Mouse (Mus musculus): Measurements from ENCODE around the gene 4930455H04Rik. TPM values are rescaled to one million over a fixed set of nuclear protein-coding genes. Genes with fewer than 3 reads are reported as not detected.

The 4930455H04Rik gene
- polyA plus RNA-seq, 1 experiment from 2014 or later, result not detected

GRCm38 (mm10) chr3:116969786-116970185, 1.7 kb downstream of the 4930455H04Rik start:
- Histone ChIP-seq H3K27me3 (ENCODE audit: control insufficient read depth, insufficient read depth, low read length) (no peaks in the 10 kb centered on the region), H3K4me1 (ENCODE audit: control insufficient read depth, insufficient read depth, low read length) (0 out of 2 replicates have a peak, but pooled peaks cover 6% of the 10 kb centered on the region)
- 56% methylated on average over 5 of the region's 5 CpGs for WGBS

GRCm38 (mm10) chr3:116981811-116982575, 13.9 kb downstream of the 4930455H04Rik start:
- 64% methylated on average over 9 of the region's 9 CpGs for WGBS
- H3K27ac ChIP-seq (ENCODE audit: low read length), result no peak overlapping the region

More at GRCm38 (mm10) chr3:116969786-116970185, 1.7 kb downstream of the 4930455H04Rik start:
- Histone ChIP-seq H3K36me3 (ENCODE audit: control insufficient read depth, insufficient read depth, low read length) (no peaks in the 10 kb centered on the region), H3K4me3 (ENCODE audit: low read depth, low read length) (no peak overlapping the region), H3K9me3 (ENCODE audit: control insufficient read depth, low read depth, low read length) (no peaks in the 10 kb centered on the region), H3K4me2 (replicated peaks; ENCODE audit: low read depth, low read length) (no peak overlapping the region), H3K9ac (replicated peaks; ENCODE audit: low read depth, low read length) (no peak overlapping the region), H3K27ac (ENCODE audit: low read length) (no peak overlapping the region)
- ATAC-seq (ENCODE audit: insufficient number of reproducible peaks, insufficient read depth, low FRiP score, low read depth), result no peak

GRCm38 (mm10) chr3:116985042-116985455, 17.0 kb downstream of the 4930455H04Rik start:
- no peaks in the 10 kb centered on the region for H3K36me3 ChIP-seq (ENCODE audit: control insufficient read depth, insufficient read depth, low read length)
- no peaks in the 10 kb centered on the region for H3K4me1 ChIP-seq (ENCODE audit: control insufficient read depth, insufficient read depth, low read length)
- H3K9me3 ChIP-seq (ENCODE audit: control insufficient read depth, low read depth, low read length), result no peaks in the 10 kb centered on the region
- H3K4me3 ChIP-seq (ENCODE audit: low read depth, low read length), result no peak overlapping the region
- no peak overlapping the region for H3K9ac ChIP-seq (replicated peaks; ENCODE audit: low read depth, low read length)
- H3K4me2 ChIP-seq (replicated peaks; ENCODE audit: low read depth, low read length), result no peak overlapping the region
- peak; percentile 56; the same call in 1 of the 2 replicates for ATAC-seq (ENCODE audit: insufficient number of reproducible peaks, insufficient read depth, low FRiP score, low read depth)
- no peaks in the 10 kb centered on the region for H3K27me3 ChIP-seq (ENCODE audit: control insufficient read depth, insufficient read depth, low read length)
- H3K27ac ChIP-seq (ENCODE audit: low read length), result no peak overlapping the region; the same call in 1 of the 2 replicates
- WGBS, result 36% methylated on average over 1 of the region's 1 CpGs

More at GRCm38 (mm10) chr3:116981811-116982575, 13.9 kb downstream of the 4930455H04Rik start:
- H3K36me3 ChIP-seq (ENCODE audit: control insufficient read depth, insufficient read depth, low read length), result no peaks in the 10 kb centered on the region
- H3K27me3 ChIP-seq (ENCODE audit: control insufficient read depth, insufficient read depth, low read length), result no peaks in the 10 kb centered on the region
- no peak overlapping the region for H3K4me2 ChIP-seq (replicated peaks; ENCODE audit: low read depth, low read length)
- H3K9me3 ChIP-seq (ENCODE audit: control insufficient read depth, low read depth, low read length), result no peaks in the 10 kb centered on the region
- no peak overlapping the region for H3K4me3 ChIP-seq (ENCODE audit: low read depth, low read length)
- H3K9ac ChIP-seq (replicated peaks; ENCODE audit: low read depth, low read length), result no peak overlapping the region; the same call in 1 of the 2 replicates
- no peak for ATAC-seq (ENCODE audit: insufficient number of reproducible peaks, insufficient read depth, low FRiP score, low read depth)
- H3K4me1 ChIP-seq (ENCODE audit: control insufficient read depth, insufficient read depth, low read length), result no peaks in the 10 kb centered on the region

- Histone ChIP-seq H3K36me3 (ENCODE audit: control insufficient read depth, insufficient read depth, low read length) (no peaks in the 10 kb centered on the region), H3K9me3 (ENCODE audit: control insufficient read depth, low read depth, low read length) (no peaks in the 10 kb centered on the region), H3K4me2 (replicated peaks; ENCODE audit: low read depth, low read length) (no peak overlapping the region), H3K27ac (ENCODE audit: low read length) (no peak overlapping the region), H3K9ac (replicated peaks; ENCODE audit: low read depth, low read length) (no peak overlapping the region), H3K4me1 (ENCODE audit: control insufficient read depth, insufficient read depth, low read length) (no peaks in the 10 kb centered on the region), H3K27me3 (ENCODE audit: control insufficient read depth, insufficient read depth, low read length) (no peaks in the 10 kb centered on the region), H3K4me3 (ENCODE audit: low read depth, low read length) (no peak overlapping the region)
- WGBS, result 64% methylated on average over 1 of the region's 1 CpGs
- no peak for ATAC-seq (ENCODE audit: insufficient number of reproducible peaks, insufficient read depth, low FRiP score, low read depth)
Measured at GRCm38 (mm10) chr3:116985741-116986140, 17.7 kb downstream of the 4930455H04Rik start.

GRCm38 (mm10) chr3:116986451-116986850, 18.4 kb downstream of the 4930455H04Rik start:
- Histone ChIP-seq H3K9ac (replicated peaks; ENCODE audit: low read depth, low read length) (no peak overlapping the region), H3K27ac (ENCODE audit: low read length) (no peak overlapping the region), H3K4me3 (ENCODE audit: low read depth, low read length) (no peak overlapping the region), H3K9me3 (ENCODE audit: control insufficient read depth, low read depth, low read length) (no peaks in the 10 kb centered on the region), H3K36me3 (ENCODE audit: control insufficient read depth, insufficient read depth, low read length) (no peaks in the 10 kb centered on the region), H3K27me3 (ENCODE audit: control insufficient read depth, insufficient read depth, low read length) (no peaks in the 10 kb centered on the region), H3K4me1 (ENCODE audit: control insufficient read depth, insufficient read depth, low read length) (no peaks in the 10 kb centered on the region), H3K4me2 (replicated peaks; ENCODE audit: low read depth, low read length) (no peak overlapping the region)
- no peak for ATAC-seq (ENCODE audit: insufficient number of reproducible peaks, insufficient read depth, low FRiP score, low read depth)
- 57% methylated on average over 2 of the region's 2 CpGs for WGBS

DNA sequence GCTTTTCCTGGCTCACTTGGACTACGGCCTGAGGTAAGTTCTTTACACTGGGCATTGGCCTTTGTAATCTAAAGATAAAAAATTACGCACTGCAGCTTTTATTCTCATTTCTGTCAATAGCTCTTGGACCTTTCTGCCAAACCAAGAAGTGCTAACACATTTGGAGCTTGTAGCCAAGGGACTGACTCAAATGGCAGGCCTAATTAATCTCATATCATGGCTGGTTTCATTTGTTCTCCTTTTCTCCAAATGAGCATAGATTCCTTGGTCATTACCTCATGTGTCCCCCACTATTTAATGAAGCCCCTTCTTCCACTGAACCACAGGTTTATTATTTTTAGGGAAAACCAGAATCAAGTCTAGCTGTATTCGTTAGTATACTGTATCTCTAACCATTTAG, 20.2 kb downstream of the 4930455H04Rik start:
- WGBS, result 74% methylated on average over 3 of the region's 3 CpGs
- ATAC-seq (ENCODE audit: insufficient number of reproducible peaks, insufficient read depth, low FRiP score, low read depth), result no peak

GRCm38 (mm10) chr3:116991180-116991579, 23.1 kb downstream of the 4930455H04Rik start:
- Histone ChIP-seq H3K9ac (replicated peaks; ENCODE audit: low read depth, low read length) (no peak overlapping the region), H3K9me3 (ENCODE audit: control insufficient read depth, low read depth, low read length) (no peaks in the 10 kb centered on the region), H3K27ac (ENCODE audit: low read length) (no peak overlapping the region), H3K4me1 (ENCODE audit: control insufficient read depth, insufficient read depth, low read length) (no peaks in the 10 kb centered on the region), H3K4me2 (replicated peaks; ENCODE audit: low read depth, low read length) (no peak overlapping the region), H3K36me3 (ENCODE audit: control insufficient read depth, insufficient read depth, low read length) (no peaks in the 10 kb centered on the region), H3K27me3 (ENCODE audit: control insufficient read depth, insufficient read depth, low read length) (no peaks in the 10 kb centered on the region), H3K4me3 (ENCODE audit: low read depth, low read length) (no peak overlapping the region)
- 82% methylated on average over 2 of the region's 2 CpGs for WGBS
- no peak for ATAC-seq (ENCODE audit: insufficient number of reproducible peaks, insufficient read depth, low FRiP score, low read depth)

More for the DNA sequence above, 20.2 kb downstream of the 4930455H04Rik start:
- Histone ChIP-seq H3K4me3 (ENCODE audit: low read depth, low read length) (no peak overlapping the region), H3K9me3 (ENCODE audit: control insufficient read depth, low read depth, low read length) (no peaks in the 10 kb centered on the region), H3K4me1 (ENCODE audit: control insufficient read depth, insufficient read depth, low read length) (no peaks in the 10 kb centered on the region), H3K36me3 (ENCODE audit: control insufficient read depth, insufficient read depth, low read length) (no peaks in the 10 kb centered on the region), H3K27ac (ENCODE audit: low read length) (no peak overlapping the region), H3K9ac (replicated peaks; ENCODE audit: low read depth, low read length) (no peak overlapping the region), H3K4me2 (replicated peaks; ENCODE audit: low read depth, low read length) (no peak overlapping the region), H3K27me3 (ENCODE audit: control insufficient read depth, insufficient read depth, low read length) (no peaks in the 10 kb centered on the region)

GRCm38 (mm10) chr3:116993011-116993410, 24.9 kb downstream of the 4930455H04Rik start:
- Histone ChIP-seq H3K4me3 (ENCODE audit: low read depth, low read length) (no peak overlapping the region), H3K9ac (replicated peaks; ENCODE audit: low read depth, low read length) (no peak overlapping the region), H3K27ac (ENCODE audit: low read length) (no peak overlapping the region), H3K4me1 (ENCODE audit: control insufficient read depth, insufficient read depth, low read length) (no peaks in the 10 kb centered on the region), H3K4me2 (replicated peaks; ENCODE audit: low read depth, low read length) (no peak overlapping the region), H3K36me3 (ENCODE audit: control insufficient read depth, insufficient read depth, low read length) (no peaks in the 10 kb centered on the region), H3K27me3 (ENCODE audit: control insufficient read depth, insufficient read depth, low read length) (no peaks in the 10 kb centered on the region), H3K9me3 (ENCODE audit: control insufficient read depth, low read depth, low read length) (no peaks in the 10 kb centered on the region)
- no peak for ATAC-seq (ENCODE audit: insufficient number of reproducible peaks, insufficient read depth, low FRiP score, low read depth)
- 84% methylated on average over 2 of the region's 2 CpGs for WGBS

Measured in stomach, embryonic 14.5 days (tissue).